Comparison of ENCODE assay signal across 8 mouse cellular contexts in genomic region chr11:117969100-117969944, GRCm38 (mm10). TPM values are rescaled to one million over a fixed set of nuclear protein-coding genes. Genes with fewer than 3 reads are reported as not detected.
DNase-seq lines count a peak whose midpoint lies in the region; ATAC-seq lines count a peak whose summit lies in the region.

No protein-coding gene starts in this region.

- 0 out of 2 replicates have a peak, but pooled peaks have one; percentile 4 for ATAC-seq in cerebellum, adult (ENCODE audit: insufficient number of reproducible peaks, low FRiP score, low TSS enrichment)
- ATAC-seq in forebrain, embryonic 13.5 days = peak; percentile 88
- ATAC-seq in liver, embryonic 16.5 days (ENCODE audit: low read depth) = peak; percentile 92
- ATAC-seq in neural tube, embryonic 13.5 days (ENCODE audit: low read depth) = peak; percentile 89

- H3K36me3 ChIP-seq in forebrain, embryonic 13.5 days (ENCODE audit: poor library complexity, severe bottlenecking) = no peaks in the 10 kb centered on the region
- H3K36me3 ChIP-seq in liver, embryonic 16.5 days (ENCODE audit: control insufficient read depth, insufficient read depth) = peaks cover 8% of the 10 kb centered on the region; the same call in 1 of the 2 replicates
- no peaks in the 10 kb centered on the region for H3K36me3 ChIP-seq in neural tube, embryonic 13.5 days

- peak overlapping the region; percentile 75 for H3K4me3 ChIP-seq in forebrain, embryonic 13.5 days
- H3K4me3 ChIP-seq in liver, embryonic 16.5 days (ENCODE audit: low read depth, low read length) = peak overlapping the region; percentile 77
- H3K4me3 ChIP-seq in neural tube, embryonic 13.5 days = peak overlapping the region; percentile 66

- peak overlapping the region; percentile 88 for H3K9ac ChIP-seq in forebrain, embryonic 13.5 days
- peak overlapping the region; percentile 82 for H3K9ac ChIP-seq in liver, embryonic 16.5 days (ENCODE audit: low read depth, low read length)
- H3K9ac ChIP-seq in neural tube, embryonic 13.5 days = peak overlapping the region; percentile 86

- H3K4me1 ChIP-seq in forebrain, embryonic 13.5 days = peaks cover 57% of the 10 kb centered on the region
- H3K4me1 ChIP-seq in liver, embryonic 16.5 days (ENCODE audit: control insufficient read depth, low read depth, low read length) = peaks cover 33% of the 10 kb centered on the region
- H3K4me1 ChIP-seq in neural tube, embryonic 13.5 days (replicated peaks) = peaks cover 59% of the 10 kb centered on the region

- WGBS in forebrain, embryonic 13.5 days = under 1% methylated on average over 57 of the region's 65 CpGs
- under 1% methylated on average over 58 of the region's 65 CpGs for WGBS in large intestine, adult 2 months
- WGBS in liver, embryonic 16.5 days (ENCODE audit: insufficient replicate concordance) = under 1% methylated on average over 46 of the region's 65 CpGs
- 1% methylated on average over 48 of the region's 65 CpGs for WGBS in neural tube, embryonic 13.5 days

- peaks cover 45% of the 10 kb centered on the region for H3K27me3 ChIP-seq in forebrain, embryonic 13.5 days
- peaks cover 58% of the 10 kb centered on the region for H3K27me3 ChIP-seq in liver, embryonic 16.5 days (ENCODE audit: control insufficient read depth, insufficient read depth, low read depth, low read length)
- H3K27me3 ChIP-seq in neural tube, embryonic 13.5 days = peaks cover 46% of the 10 kb centered on the region

- peak; percentile 98 for DNase-seq in ES-CJ7 (ENCODE audit: low read depth, low spot score)
- peak; percentile 97 for DNase-seq in heart, postnatal 10 days
- peak; percentile 62 for DNase-seq in large intestine, adult 2 months (ENCODE audit: low read depth, low spot score)
- DNase-seq in testis, postnatal 14 days (ENCODE audit: low spot score) = peak; percentile 87

- peak overlapping the region; percentile 95 for H3K27ac ChIP-seq in forebrain, embryonic 13.5 days
- H3K27ac ChIP-seq in liver, embryonic 16.5 days (ENCODE audit: low read length) = peak overlapping the region; percentile 88
- peak overlapping the region; percentile 89 for H3K27ac ChIP-seq in neural tube, embryonic 13.5 days (replicated peaks)

- intact Hi-C loops in heart, postnatal 10 days (cut with DNase I) = loop anchor here (1.0 kb wide), 1 partner anchor 57 kb away; no protein-coding TSS in a partner anchor

- H3K4me2 ChIP-seq in forebrain, embryonic 13.5 days = peak overlapping the region; percentile 99
- peak overlapping the region; percentile 81 for H3K4me2 ChIP-seq in liver, embryonic 16.5 days (ENCODE audit: low read depth, low read length)
- peak overlapping the region; percentile 94 for H3K4me2 ChIP-seq in neural tube, embryonic 13.5 days

- H3K9me3 ChIP-seq in forebrain, embryonic 13.5 days (replicated peaks) = no peaks in the 10 kb centered on the region
- H3K9me3 ChIP-seq in liver, embryonic 16.5 days (replicated peaks; ENCODE audit: control insufficient read depth, low read length) = no peaks in the 10 kb centered on the region
- no peaks in the 10 kb centered on the region for H3K9me3 ChIP-seq in neural tube, embryonic 13.5 days

RNA-seq across cellular contexts. Expression of gene Socs3, which starts 0.5 kb away (rescaled TPM):
- polyA plus RNA-seq in forebrain, embryonic 13.5 days (2015; fragmentation: Nextera tagmentation; extraction: Ambion mirVana) = 12.4 and 13.5 TPM in 2 replicates
- total RNA-seq in heart, postnatal 10 days (2021) = 1 to 10 TPM; 3.7 to 5.8 TPM
- polyA plus RNA-seq in large intestine, adult 2 months (2012; rRNA removed) = 45.0 and 64.6 TPM in 2 replicates
- 6.1 and 6.7 TPM in 2 replicates for polyA plus RNA-seq in liver, embryonic 16.5 days (2015; fragmentation: Nextera tagmentation; extraction: Ambion mirVana)
- 7.8 and 8.7 TPM in 2 replicates for polyA plus RNA-seq in neural tube, embryonic 13.5 days (2015; fragmentation: Nextera tagmentation; extraction: Ambion mirVana)

RNA-seq across cellular contexts. Expression of gene Pgs1, which starts 16.8 kb away (rescaled TPM):
- 42.7 and 47.7 TPM in 2 replicates for polyA plus RNA-seq in forebrain, embryonic 13.5 days (2015; fragmentation: Nextera tagmentation; extraction: Ambion mirVana)
- total RNA-seq in heart, postnatal 10 days (2021) = 10 to 100 TPM; 21.2 to 23.7 TPM
- 46.4 and 50.6 TPM in 2 replicates for polyA plus RNA-seq in large intestine, adult 2 months (2012; rRNA removed)
- 13.5 and 13.7 TPM in 2 replicates for polyA plus RNA-seq in liver, embryonic 16.5 days (2015; fragmentation: Nextera tagmentation; extraction: Ambion mirVana)
- polyA plus RNA-seq in neural tube, embryonic 13.5 days (2015; fragmentation: Nextera tagmentation; extraction: Ambion mirVana) = 46.9 and 49.0 TPM in 2 replicates

Comparison
In these comparisons a context has a peak if more than half of its experiments do, and no peak if none do; other contexts are left out.
1. Peak in every context shown above with its lines: DNase-seq, ATAC-seq, H3K4me3 ChIP-seq and H3K27ac ChIP-seq.
2. ATAC-seq: peak in every context shown above with its lines; median percentile 92 in liver, embryonic 16.5 days; 89 in neural tube, embryonic 13.5 days; 88 in forebrain, embryonic 13.5 days; 4 in cerebellum, adult.